Mouse (Mus musculus) Patski (cell line): Measurements from ENCODE around the gene Snrnp40. TPM values are rescaled to one million over a fixed set of nuclear protein-coding genes. Genes with fewer than 3 reads are reported as not detected.
A peak's percentile ranks its signal among the peaks of the same experiment; 100 is the strongest.

Source experiments
- ATAC-seq: fragments of 100-300 bp; one replicate; pipeline ENCODE4 v1.8.0; 2021
- CTCF ChIA-PET: fragments of 350-600 bp; sonication (Branson Sonifier 250); formaldehyde crosslinking; loops from one replicate; lab custom pipeline; 2022; ENCODE audit warnings: inconsistent platforms; lab: Charles Lee
- POLR2A ChIA-PET: fragments of 350-600 bp; sonication (Branson Sonifier 250); formaldehyde crosslinking; loops from one replicate; lab custom pipeline; 2022; ENCODE audit warnings: antibody characterized with exemption, inconsistent platforms; lab: Charles Lee
- DNase-seq: peaks from one replicate; pipeline ENCODE4 v3.0.0-alpha.2; 2011; ENCODE audit warnings: low read depth, low spot score
- H3K27me3 ChIP-seq: fragments of 371-371 bp; one replicate; pipeline ENCODE4 v1.5.1; 2021
- CTCF ChIP-seq: fragments of 100-300 bp; IDR thresholded peaks from one replicate; pipeline ENCODE4 v1.5.1; 2021
- in situ Hi-C: fragments of 300-500 bp; cut with MboI; formaldehyde crosslinking; loops from 3 replicates; pipeline ENCODE4 v1.11.1; 2018; ENCODE audit warnings: low pct_unique_long_range_greater_than_20kb, mixed read lengths
- polyA plus RNA-seq: library from polyadenylated mRNA; unstranded; gene quantifications from one replicate; pipeline ENCODE4 v1.2.3, GENCODE M21; 2021

Snrnp40 gene
- polyA plus RNA-seq = 26.6 TPM

DNA sequence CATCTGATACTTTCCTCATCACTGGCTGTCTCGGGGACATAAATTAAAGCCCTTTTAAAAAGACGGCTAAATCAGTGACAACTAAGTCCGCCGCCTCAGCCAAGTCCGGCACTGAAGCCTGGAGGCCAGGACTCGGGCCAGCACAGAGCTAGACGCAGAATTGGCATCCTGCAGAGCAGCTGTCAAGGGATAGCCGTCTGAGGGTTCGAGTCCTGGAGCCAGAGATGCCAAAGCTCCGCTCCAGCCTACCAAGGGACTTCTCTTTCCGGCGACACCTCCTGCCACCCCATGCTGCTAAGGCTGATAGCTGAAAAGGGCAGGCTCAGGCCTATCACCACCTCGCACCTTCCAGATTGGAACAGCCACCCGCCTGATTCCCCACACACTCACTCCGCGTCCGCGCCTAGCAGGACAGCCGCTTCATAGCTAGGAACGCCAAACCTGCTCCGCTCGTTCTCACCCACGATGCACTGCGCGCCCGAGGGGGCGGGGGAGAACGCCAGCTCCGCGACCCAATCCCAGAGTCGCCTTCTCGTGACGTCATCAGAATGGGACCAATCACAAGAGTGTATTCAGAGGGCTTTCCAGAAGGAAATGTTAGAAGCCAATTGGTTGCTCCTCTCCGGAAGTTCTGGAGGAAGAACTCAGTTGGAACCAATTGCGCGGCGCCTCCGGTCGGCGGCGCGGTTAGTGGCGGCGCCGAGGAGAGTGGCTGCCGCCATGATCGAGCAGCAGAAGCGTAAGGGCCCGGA lies at the start of gene Snrnp40, which contains the start of gene Zcchc17:
Snrnp40 (plus strand) TSS at position 647 of the 752 bp plus-strand sequence.
Zcchc17 (minus strand) TSS at position 458 of the 752 bp plus-strand sequence.
- CTCF ChIA-PET = interaction anchor here (0.9 to 1.5 kb wide), 5 partner anchors 9 to 217 kb away, joined by 3 to 5 read pairs (median 4); no protein-coding TSS in a partner anchor
- POLR2A ChIA-PET = interaction anchor here (0.6 to 1.0 kb wide), 2 partner anchors 13 to 28 kb away, joined by 3 to 4 read pairs; no protein-coding TSS in a partner anchor
- peak; percentile 98 for ATAC-seq
- no peak for TF ChIP-seq CTCF
- DNase-seq = peak; percentile 98
- in situ Hi-C loops = no loop called here
- no peaks in the 10 kb centered on the region for H3K27me3 ChIP-seq

DNA sequence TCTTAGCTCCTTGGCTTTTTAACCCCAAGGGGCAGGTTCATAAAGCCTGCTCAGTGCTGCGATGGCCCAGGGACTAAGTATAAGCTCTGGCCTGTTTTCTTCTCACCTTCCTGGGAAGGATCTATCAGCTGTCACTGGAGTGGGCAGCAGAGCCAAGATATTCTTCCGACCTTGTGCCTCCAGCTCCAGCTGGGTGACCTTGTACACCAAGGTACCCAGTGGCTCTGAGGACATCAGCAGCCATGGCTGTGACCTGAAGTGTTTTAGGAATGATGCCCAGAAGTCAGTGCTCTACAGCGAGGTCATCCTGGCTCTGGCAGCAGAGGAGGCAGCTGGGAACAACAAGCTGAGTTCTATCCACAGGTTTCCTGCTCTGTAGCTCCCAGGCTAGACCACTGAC lies 47.4 kb upstream of the Snrnp40 start:
- no peak for DNase-seq
- no peak for ATAC-seq
- CTCF ChIA-PET = interaction anchor here (0.8 to 1.5 kb wide), 3 partner anchors 10 to 29 kb away, joined by 3 to 4 read pairs (median 3); no protein-coding TSS in a partner anchor

DNA sequence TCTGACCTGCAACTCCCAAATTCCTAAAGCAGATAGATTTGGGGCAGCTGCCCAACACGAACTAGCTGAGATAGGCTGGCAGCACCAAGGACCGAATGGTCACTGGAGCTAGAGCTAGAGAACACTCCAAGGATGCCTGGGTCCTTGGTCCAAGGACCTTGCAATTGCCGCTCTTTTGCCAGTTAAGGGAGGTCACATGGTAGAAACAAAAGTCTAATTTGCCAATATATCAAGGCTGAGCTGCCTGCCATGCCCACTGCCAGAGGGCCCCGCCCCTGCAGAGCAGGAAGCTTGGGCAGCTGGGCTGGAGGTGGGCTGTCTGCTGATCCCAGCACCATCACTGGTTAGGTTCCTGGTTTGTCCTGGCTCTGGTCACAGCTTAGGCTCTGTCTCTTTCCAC lies 46.4 kb upstream of the Snrnp40 start:
- POLR2A ChIA-PET = no interaction called here

More for the DNA sequence above, 47.4 kb upstream of the Snrnp40 start:
- POLR2A ChIA-PET = no interaction called here
- in situ Hi-C loops = no loop called here
- no peak for TF ChIP-seq CTCF
- no peaks in the 10 kb centered on the region for H3K27me3 ChIP-seq

DNA sequence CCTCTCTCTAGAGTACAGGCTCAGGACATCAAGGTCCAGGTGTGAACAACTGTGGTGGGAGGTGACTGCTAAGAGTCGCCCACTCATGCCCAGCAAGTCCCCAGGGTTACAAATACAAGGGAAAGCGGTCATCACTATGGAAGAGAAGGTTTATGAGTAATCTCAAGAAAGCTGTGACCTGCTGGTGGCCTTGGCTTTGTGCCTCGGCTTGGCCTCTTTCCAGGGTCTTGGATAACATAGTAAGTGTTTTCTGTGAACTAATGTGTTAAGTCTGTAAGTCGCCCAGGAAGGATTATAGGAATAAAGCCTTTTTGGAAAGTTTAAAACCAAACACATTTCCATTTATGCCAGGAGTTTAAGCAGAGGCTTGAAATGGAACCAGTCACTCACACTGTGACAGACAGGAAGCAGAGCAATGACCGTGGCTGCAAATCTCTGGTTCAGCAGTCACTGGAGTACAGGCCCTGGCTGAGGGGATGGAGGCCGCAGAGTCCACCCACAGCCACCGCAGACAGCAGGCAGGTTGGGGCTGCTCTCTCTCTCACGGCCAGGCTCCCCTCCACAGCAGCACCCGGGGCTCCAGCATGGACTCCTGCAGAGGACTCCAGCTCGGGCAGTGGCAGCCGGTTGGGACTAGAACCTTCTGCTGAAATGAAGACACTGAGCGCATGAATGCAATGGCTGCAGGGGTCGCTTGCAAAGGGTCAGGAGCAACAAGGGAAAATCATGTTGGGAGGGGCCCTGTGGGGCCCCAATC lies 44.0 kb upstream of the Snrnp40 start:
- TF ChIP-seq CTCF = no peak
- ChIA-PET POLR2A (no interaction called here), CTCF (no interaction called here)
- no peaks in the 10 kb centered on the region for H3K27me3 ChIP-seq
- DNase-seq (no peak), ATAC-seq (no peak)
- in situ Hi-C loops = no loop called here

More for the DNA sequence above, 46.4 kb upstream of the Snrnp40 start:
- DNase-seq (no peak), ATAC-seq (no peak)
- TF ChIP-seq CTCF = no peak
- in situ Hi-C loops = no loop called here
- H3K27me3 ChIP-seq = no peaks in the 10 kb centered on the region
- CTCF ChIA-PET = interaction anchor here (1.5 kb wide), 1 partner anchor 30 kb away, joined by 4 read pairs; no protein-coding TSS in a partner anchor

DNA sequence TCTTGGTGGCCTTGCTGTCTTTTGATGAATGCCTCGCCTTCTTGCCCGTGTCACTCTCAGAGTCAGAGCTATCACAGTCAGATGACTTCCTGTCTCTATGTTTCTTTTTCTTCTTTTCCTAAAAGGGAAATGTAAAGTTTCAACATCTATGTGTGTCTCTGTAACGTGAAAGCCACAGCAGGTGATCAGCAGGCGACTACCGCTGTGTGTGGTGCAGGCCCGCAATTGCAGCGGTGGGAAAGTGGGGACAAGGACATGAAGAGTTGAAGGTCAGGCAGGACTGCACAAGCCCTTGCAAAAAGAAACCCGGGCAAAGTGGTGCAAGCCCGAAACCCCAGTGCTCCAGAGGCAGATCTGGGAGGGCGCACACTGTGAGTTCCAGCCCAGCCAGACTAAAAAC lies 43.2 kb upstream of the Snrnp40 start:
- CTCF ChIA-PET = no interaction called here
- ATAC-seq (no peak), DNase-seq (no peak)

DNA sequence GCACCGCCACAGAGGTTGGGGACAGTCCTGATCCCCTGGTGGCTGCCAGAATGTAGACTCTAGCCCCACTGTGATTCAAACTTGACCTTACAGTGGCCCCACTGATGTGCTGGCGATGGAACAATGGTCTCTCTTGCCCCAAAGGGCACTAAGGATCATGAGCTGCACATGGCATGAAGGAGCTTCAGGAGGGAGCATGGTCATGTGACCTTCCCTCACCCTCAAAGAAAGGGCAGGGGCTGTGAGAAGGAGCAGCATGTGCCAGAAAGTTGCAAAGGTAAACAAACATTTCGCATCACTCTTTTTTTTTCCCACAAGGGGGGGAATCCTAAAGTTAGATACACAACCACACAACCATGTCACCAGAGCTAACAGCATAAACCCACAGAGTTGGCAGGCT lies 41.8 kb upstream of the Snrnp40 start:
- H3K27me3 ChIP-seq = no peaks in the 10 kb centered on the region
- no peak for TF ChIP-seq CTCF
- DNase-seq (no peak), ATAC-seq (no peak)
- in situ Hi-C loops = no loop called here
- ChIA-PET CTCF (interaction anchor here (0.7 kb wide), 1 partner anchor 21 kb away, joined by 4 read pairs; no protein-coding TSS in a partner anchor), POLR2A (interaction anchor here (1.0 kb wide), 1 partner anchor 15 kb away, joined by 5 read pairs; no protein-coding TSS in a partner anchor)

More for the DNA sequence above, 43.2 kb upstream of the Snrnp40 start:
- no peak for TF ChIP-seq CTCF
- no peaks in the 10 kb centered on the region for H3K27me3 ChIP-seq
- POLR2A ChIA-PET = no interaction called here
- in situ Hi-C loops = no loop called here

DNA sequence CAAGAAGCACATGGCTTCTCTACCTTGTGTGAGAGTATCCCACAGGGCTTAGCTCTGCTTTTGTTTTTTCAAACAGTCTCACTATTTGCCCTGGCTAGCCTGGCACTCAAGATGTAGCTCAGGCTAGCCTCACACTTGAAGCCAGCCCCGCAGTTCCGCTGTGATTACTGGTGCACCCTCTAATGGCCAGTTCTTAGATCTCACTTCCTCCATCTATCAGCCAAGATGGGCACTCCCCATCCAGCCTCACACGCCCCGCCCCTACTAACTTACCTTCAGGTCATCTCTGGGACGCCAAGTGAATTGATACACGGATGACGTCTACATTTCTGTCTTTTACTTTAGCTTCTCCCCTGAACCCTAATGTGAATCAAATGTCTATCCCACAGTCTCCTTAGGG lies 40.4 kb upstream of the Snrnp40 start:
- CTCF ChIA-PET = no interaction called here
- in situ Hi-C loops = no loop called here
- no peak for DNase-seq
- ATAC-seq = no peak
- POLR2A ChIA-PET = no interaction called here
- H3K27me3 ChIP-seq = no peaks in the 10 kb centered on the region
- TF ChIP-seq CTCF = no peak

DNA sequence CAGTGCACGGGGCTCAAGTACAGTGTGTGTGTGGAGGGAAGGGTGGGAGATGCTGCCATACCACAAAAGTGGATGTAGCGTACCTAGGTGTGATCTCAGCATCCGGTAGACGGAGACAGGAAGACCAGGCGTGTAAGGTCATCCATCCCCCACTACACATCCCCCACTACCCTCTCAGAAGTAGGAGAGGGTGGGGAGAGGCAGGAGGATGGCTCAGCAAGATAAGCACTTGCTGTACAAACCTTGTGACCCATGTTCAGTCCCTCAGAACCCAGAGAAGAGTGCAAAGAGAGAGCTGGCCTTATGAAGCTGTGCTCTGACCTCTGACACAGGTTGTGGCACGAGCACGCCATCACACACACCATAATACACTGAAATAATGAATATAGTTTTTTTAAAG lies 38.3 kb upstream of the Snrnp40 start:
- no peaks in the 10 kb centered on the region for H3K27me3 ChIP-seq
- in situ Hi-C loops = no loop called here
- CTCF ChIA-PET = no interaction called here

DNA sequence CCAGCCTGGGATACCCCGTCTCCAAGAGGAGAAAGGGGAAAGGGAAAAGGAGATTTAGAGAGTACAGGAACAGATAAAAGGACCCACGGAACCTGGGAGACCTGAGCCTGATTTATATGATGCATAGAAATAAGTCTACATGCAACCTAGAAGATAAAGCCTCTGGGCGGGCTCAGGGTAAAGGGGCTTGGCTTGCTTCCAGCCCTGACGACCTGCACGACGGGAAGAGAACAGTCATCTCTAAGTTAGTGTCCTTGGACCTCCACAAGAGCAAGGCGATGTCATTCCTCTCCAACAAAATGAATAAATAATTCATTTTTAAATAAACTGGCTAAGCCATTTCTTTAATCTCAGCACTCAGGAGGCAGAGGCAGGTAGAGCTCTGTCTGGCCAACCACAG lies 37.4 kb upstream of the Snrnp40 start:
- DNase-seq (no peak), ATAC-seq (no peak)
- no peaks in the 10 kb centered on the region for H3K27me3 ChIP-seq
- in situ Hi-C loops = no loop called here
- TF ChIP-seq CTCF = no peak
- ChIA-PET POLR2A (no interaction called here), CTCF (no interaction called here)

More for the DNA sequence above, 38.3 kb upstream of the Snrnp40 start:
- DNase-seq (no peak), ATAC-seq (no peak)
- POLR2A ChIA-PET = no interaction called here
- no peak for TF ChIP-seq CTCF

DNA sequence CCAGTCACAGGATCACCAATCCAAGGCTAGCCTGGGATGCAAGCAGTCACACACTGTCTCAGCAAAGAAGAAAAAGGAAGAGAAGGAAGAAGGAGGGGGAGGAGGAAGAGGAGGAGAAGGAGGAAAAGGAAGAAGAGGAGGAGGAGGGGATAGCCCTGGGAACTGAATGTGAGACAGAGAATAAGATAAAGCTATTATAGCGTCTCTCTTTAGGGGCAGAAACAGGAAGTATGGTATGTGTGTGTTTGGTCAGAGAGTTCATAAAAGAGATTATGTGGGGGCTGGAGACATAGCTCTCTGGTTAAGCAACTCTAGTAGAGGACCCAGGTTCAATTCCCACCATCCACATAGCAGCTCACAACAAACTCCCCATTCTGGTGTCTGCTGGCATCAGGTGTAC lies 36.8 kb upstream of the Snrnp40 start:
- no peak for TF ChIP-seq CTCF
- DNase-seq (no peak), ATAC-seq (no peak)
- in situ Hi-C loops = no loop called here
- CTCF ChIA-PET = no interaction called here
- POLR2A ChIA-PET = no interaction called here
- no peaks in the 10 kb centered on the region for H3K27me3 ChIP-seq
